27 mouse cellular contexts compared by ENCODE assay signal in genomic region chr2:103742821-103743220, GRCm38 (mm10).
"Had no signal": no experiment of that assay in that cellular context is flagged by ENCODE, and none has a peak within 500 bp of the region (broad histone marks: within the 10 kb centered on the region; RNA-seq: fewer than 3 reads in every experiment).

No protein-coding gene starts in this region.

- DNase-seq: left cerebral cortex, postnatal 4 days; liver; liver, embryonic 13.5 days; liver, postnatal 0 days; lung, adult 18-20 months; lung, adult 2 months; lung, embryonic 14.5 days; lung, postnatal 14 days; lung, postnatal 36 days; lung, postnatal 4 days; midbrain, embryonic 14.5 days had no signal

- H3K27ac ChIP-seq: left cerebral cortex, adult 2 months; limb, embryonic 10.5 days; limb, embryonic 12.5 days; limb, embryonic 13.5 days; limb, embryonic 15.5 days; liver, embryonic 12.5 days; liver, embryonic 13.5 days; liver, embryonic 14.5 days; liver, embryonic 15.5 days; lung, embryonic 15.5 days; macrophage; midbrain, embryonic 10.5 days; midbrain, embryonic 12.5 days; midbrain, embryonic 13.5 days; midbrain, embryonic 15.5 days had no signal

- H3K9me3 ChIP-seq: limb, embryonic 10.5 days; limb, embryonic 12.5 days; limb, embryonic 13.5 days; limb, embryonic 15.5 days; liver, embryonic 12.5 days; liver, embryonic 13.5 days; liver, embryonic 15.5 days; lung, embryonic 15.5 days; megakaryocyte, embryonic 14.5 days; midbrain, embryonic 10.5 days; midbrain, embryonic 12.5 days; midbrain, embryonic 13.5 days; midbrain, embryonic 15.5 days had no signal

- H3K4me1 ChIP-seq: limb, embryonic 10.5 days; limb, embryonic 12.5 days; limb, embryonic 13.5 days; limb, embryonic 15.5 days; lung, embryonic 15.5 days; midbrain, embryonic 10.5 days; midbrain, embryonic 12.5 days; midbrain, embryonic 13.5 days; midbrain, embryonic 15.5 days had no signal

- H3K27me3 ChIP-seq: limb, embryonic 12.5 days; limb, embryonic 13.5 days; limb, embryonic 15.5 days; liver, embryonic 12.5 days; liver, embryonic 13.5 days; liver, embryonic 15.5 days; lung, embryonic 15.5 days; megakaryocyte, embryonic 14.5 days; midbrain, embryonic 12.5 days; midbrain, embryonic 13.5 days; midbrain, embryonic 15.5 days had no signal

- H3K4me3 ChIP-seq: left cerebral cortex, adult 2 months; limb, embryonic 10.5 days; limb, embryonic 12.5 days; limb, embryonic 13.5 days; limb, embryonic 15.5 days; liver, embryonic 12.5 days; liver, embryonic 13.5 days; liver, embryonic 15.5 days; lung, embryonic 15.5 days; megakaryocyte, embryonic 14.5 days; midbrain, embryonic 10.5 days; midbrain, embryonic 12.5 days; midbrain, embryonic 13.5 days; midbrain, embryonic 15.5 days; myocyte had no signal
